Mouse (Mus musculus) ES-Bruce4 (cell line): ENCODE data around the gene Xrcc1.

ENCODE experiments used
- CTCF ChIP-seq: IDR thresholded peaks from one replicate; pipeline ENCODE4 v1.8.1; 2011; ENCODE audit warnings: low read depth, low read length
- POLR2A ChIP-seq: IDR thresholded peaks from one replicate; pipeline ENCODE4 v1.8.1; 2011; ENCODE audit warnings: low read length; ENCODE audit not compliant: insufficient read depth

DNA sequence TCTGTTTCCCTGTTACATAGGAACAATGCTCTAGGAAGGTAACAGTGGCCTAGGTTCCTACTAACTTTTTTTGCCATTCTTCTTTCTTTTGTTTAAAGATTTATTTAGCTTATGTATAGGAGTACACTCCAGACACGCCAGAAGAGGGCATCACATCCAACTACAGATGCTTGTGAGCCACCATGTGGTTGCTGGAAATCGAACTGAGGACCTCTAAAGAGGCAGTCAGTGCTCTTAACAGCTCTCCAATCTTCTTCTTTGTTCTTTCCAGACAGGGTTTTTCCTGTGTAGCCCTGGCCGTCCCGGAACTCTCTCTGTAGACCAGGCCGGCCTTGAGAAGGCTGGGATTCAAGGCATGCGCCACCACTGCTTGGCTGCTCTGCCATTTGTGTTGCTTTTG lies 21.1 kb upstream of the Xrcc1 start:
- TF ChIP-seq POLR2A (no peak), CTCF (no peak)
